Mouse (Mus musculus): ENCODE results near the gene Kdelc2.

The Kdelc2 gene

DNA sequence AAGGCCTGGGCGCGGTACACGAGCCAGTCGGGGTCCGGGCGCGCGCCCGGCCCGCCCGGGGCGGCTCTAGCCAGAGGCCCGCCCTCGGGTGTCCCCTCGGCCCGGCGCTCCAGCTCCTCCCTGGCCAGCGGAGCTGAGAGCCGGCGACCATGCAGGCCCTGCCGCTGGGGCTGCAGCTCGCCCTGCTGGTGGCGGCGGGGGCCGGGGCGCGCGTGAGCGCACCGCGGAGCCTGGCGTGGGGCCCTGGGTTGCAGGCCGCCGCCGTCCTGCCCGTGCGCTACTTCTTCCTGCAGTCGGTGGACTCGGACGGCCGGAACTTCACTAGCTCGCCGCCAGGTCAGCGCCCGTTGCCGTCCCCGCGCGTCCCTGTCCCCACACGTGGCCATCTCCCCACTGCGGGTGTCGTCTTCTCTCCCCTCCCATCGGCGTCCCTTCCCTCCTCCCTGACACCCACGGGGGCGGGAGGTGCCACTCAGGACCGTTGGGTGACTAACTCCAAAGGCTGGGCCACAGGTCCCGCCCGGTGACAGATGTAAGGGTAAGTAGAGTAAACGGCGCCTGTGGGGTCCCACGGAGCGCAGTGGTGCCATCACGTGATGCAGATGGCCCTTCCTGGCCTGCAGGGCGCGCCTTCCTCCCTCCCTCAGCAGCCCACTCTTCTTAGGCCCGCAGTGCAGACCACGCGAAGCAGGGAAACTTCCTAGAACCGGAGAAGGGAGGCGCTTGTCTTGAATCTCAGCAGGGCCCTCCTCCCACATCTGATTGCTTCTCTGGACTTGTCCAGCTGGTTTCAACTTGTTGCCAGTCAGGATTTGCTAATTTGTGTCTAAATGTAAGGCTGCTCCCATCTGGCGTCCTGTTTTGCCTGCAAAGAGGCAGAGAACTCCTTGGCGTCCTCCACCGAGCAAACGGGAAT lies at the start of gene Kdelc2:
Gene Kdelc2 (plus strand): TSS at position 75 of the 916 bp plus-strand sequence.
- DNase-seq (ENCODE audit: low read depth, low spot score), result peak; percentile 25

DNA sequence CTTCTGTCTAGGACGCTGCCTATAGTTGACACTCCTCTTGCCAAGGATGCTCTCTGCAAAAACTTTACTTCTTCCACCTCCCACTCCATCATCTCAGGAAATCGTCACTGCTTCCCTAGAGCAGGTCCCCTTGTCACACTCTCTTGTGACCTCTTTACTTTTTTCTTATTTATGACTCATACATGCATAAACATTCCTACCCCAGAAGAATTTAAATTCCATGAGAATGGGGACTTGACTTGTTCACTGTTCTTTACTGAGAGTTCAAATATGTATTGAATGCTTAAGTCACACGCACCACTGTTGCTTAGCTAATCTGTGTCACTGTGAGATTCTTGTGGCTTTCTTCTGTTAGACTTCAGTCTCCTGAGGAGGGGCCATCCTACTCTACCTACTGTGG lies 48.7 kb upstream of the Kdelc2 start:
- DNase-seq (ENCODE audit: low read depth, low spot score), result no peak

DNA sequence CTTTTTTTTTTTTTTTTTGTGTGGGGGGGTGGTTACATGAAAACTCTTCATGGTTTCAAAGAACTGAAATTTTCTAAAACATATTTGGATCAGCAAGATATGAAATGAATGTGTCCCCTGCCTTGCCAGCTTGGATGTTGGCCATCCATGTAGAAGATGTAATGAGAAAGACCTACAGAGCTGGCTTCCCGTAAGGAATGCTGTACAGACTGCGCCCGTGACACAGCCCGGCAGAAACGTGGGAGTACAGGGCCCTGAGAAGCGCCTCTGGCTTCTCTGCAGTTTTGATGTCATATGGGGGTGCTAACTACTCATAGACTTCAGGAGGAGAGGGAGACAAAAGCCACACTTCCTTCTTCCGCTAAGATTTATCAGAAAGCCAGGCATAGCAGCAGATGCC lies 44.2 kb upstream of the Kdelc2 start:
- DNase-seq (ENCODE audit: low read depth, low spot score), result no peak

GRCm38 (mm10) chr9:53340328-53340916 lies 43.4 kb upstream of the Kdelc2 start:
- DNase-seq (ENCODE audit: low read depth, low spot score), result no peak

GRCm38 (mm10) chr9:53340969-53341368 lies 42.9 kb upstream of the Kdelc2 start:
- DNase-seq (ENCODE audit: low read depth, low spot score), result no peak

DNA sequence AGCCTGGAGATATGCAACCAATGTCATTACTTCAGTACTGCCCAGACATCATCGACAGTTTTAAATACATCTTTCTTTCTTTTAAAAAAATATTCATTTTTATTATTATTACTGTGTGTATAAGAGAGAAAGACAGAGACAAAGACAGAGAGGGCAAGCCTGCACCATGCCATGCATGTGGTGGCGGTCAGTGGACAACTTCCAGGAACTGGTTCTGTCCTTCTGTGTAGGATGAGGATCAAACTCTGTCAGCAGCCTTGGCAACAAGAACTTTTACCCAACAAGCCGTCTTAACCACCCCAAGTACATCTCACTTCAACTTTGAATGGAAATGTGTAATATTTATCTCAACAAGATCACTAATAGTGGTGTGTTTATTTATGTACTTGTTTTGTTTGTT lies 41.8 kb upstream of the Kdelc2 start:
- no peak for DNase-seq (ENCODE audit: low read depth, low spot score)

GRCm38 (mm10) chr9:53344646-53345432 lies 39.0 kb upstream of the Kdelc2 start:
- no peak for DNase-seq (ENCODE audit: low read depth, low spot score)

- DNase-seq (ENCODE audit: low read depth, low spot score), result no peak
Measured at GRCm38 (mm10) chr9:53345728-53346127, 38.1 kb upstream of the Kdelc2 start.

DNA sequence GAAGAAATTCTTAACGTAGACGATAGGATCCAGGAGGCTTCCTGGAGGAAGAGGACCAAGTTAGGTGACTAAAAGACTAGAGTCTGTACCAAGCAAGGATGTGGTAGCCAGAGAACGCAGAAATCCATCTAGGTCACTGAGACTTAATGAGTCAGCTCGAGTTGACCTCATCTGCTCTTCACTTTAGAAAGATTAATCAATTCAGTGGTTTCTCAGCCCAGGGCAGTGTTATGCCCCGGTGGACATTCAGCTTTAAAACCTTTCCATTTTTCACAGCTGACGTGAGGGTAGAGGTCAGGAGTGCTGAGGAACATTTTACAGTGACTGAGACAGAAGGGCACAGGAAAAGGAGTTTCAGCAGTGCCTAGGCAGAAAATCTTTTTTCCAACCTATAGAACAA lies 37.4 kb upstream of the Kdelc2 start:
- DNase-seq (ENCODE audit: low read depth, low spot score), result no peak

GRCm38 (mm10) chr9:53349211-53349610 lies 34.6 kb upstream of the Kdelc2 start:
- DNase-seq (ENCODE audit: low read depth, low spot score), result no peak

DNA sequence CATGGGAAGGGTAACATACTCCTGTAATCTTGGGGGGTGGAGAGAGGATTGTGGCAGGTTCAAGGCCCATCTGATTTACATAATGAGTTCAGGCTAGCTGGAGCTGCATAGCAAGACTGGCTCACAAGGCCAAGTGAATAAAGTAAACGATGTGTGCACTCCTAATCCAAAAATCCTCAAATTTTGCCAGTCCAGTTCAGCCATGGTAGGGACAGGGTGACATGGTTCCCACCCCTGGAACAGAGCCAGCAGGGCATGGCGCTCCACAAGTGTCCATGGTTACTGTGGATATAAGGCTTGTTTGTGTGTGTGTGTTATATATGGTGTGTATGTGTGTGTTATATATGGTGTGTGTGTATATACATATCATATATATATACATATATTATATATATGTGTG lies 33.5 kb upstream of the Kdelc2 start:
- no peak for DNase-seq (ENCODE audit: low read depth, low spot score)

- DNase-seq (ENCODE audit: low read depth, low spot score), result no peak
Measured at GRCm38 (mm10) chr9:53351899-53352298, 31.9 kb upstream of the Kdelc2 start.

DNA sequence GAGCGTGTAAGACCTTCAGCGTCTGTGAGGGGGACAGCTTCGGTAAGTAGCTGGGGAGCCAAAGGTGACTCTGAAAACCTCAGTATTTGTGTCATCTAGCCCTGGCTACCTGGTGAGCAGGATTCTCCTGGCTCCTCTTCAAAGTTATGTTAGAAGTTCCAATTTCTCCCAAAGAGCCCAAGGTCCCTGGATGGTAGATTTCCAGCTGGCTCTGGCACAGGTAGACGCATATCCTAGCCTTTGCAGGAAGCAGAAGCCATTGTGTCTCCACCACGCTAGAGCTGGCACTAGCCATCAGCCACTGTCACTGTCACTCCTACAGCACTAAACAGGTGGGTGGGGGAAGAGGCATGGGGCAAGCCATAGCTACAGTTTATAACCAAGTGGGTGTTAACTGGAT lies 30.7 kb upstream of the Kdelc2 start:
- no peak for DNase-seq (ENCODE audit: low read depth, low spot score)

- DNase-seq (ENCODE audit: low read depth, low spot score), result no peak
Measured at GRCm38 (mm10) chr9:53356219-53357155, 27.3 kb upstream of the Kdelc2 start.

DNA sequence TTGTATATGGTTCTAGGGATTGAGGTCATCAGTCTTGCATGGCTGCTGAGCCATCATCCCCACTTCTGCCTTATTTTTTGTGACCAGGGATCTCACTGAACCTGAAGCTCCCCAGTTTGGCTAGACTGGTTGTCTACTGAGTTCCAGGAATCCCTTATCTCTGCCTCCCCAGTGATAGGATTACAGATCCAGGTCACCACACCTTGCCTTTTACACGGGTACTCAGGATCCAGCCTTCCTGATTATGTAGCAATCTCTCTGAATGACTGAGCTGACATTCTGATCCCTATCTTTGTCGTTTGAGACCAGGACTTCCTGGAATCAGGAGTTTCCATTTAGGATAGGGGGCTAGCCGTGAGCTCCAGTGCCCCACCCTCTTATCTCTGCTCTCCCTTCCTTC lies 12.5 kb upstream of the Kdelc2 start:
- DNase-seq (ENCODE audit: low read depth, low spot score), result no peak

- no peak for DNase-seq (ENCODE audit: low read depth, low spot score)
Measured at GRCm38 (mm10) chr9:53375907-53376306, 7.9 kb upstream of the Kdelc2 start.

DNA sequence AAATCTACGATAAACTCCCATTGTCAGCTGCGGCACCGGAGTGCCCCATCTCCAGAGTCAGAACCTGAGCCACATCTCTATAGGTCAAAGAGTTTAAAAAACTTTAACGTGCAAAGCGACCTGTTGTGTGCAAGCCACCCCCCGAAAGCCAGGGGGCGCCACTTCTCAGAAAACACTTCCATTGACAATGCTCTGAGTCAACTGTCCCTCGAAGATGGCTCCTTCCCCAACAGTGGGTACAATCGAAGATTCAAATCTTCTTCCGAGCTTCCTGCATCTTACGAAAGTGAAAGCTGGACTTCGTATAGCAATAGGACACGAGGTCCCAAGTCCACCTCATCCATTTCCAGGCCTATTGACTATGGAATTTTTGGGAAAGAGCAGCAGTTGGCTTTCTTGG lies 7.0 kb upstream of the Kdelc2 start:
- no peak for DNase-seq (ENCODE audit: low read depth, low spot score)

GRCm38 (mm10) chr9:53377597-53377996 lies 6.2 kb upstream of the Kdelc2 start:
- DNase-seq (ENCODE audit: low read depth, low spot score), result no peak

DNA sequence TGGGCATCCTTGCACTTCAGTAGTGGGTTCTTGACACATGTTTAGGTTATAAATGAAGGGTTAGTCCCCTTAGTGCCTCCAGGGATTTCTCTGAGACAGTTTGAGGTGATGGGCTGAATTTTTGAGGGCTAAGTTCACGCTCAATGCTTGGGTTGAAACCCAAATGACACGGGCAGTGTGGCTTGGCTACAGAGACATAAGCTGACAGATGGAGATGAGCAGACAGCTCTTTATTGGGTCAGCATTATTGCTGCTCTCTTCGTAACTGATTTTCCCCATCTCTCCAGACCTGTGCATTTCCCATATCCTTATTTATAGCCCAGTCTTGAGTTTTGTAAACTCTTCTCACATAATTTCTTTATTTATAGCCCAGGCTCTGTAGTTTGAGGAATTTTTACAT lies 5.7 kb upstream of the Kdelc2 start:
- no peak for DNase-seq (ENCODE audit: low read depth, low spot score)

GRCm38 (mm10) chr9:53380595-53380994 lies 3.2 kb upstream of the Kdelc2 start:
- DNase-seq (ENCODE audit: low read depth, low spot score), result no peak

- no peak for DNase-seq (ENCODE audit: low read depth, low spot score)
Measured at GRCm38 (mm10) chr9:53381113-53381615, 2.7 kb upstream of the Kdelc2 start.

Data from retina, adult 2 months (tissue).